Mouse (Mus musculus): ENCODE measurements at regions not wholly inside any gene's neighbourhood (a gene's known extent, or its start where the extent isn't known, plus 50 kb on each side); places are given as distances from the start of the nearest gene placed in this dataset.

- DNase-seq (ENCODE audit: low read depth) = no peak
These were observed 457.7 kb downstream of the Rnf144b start for GRCm38 (mm10) chr13:47580144-47580543.

- no peak for DNase-seq (ENCODE audit: low read depth)
These were observed 462.7 kb downstream of the Rnf144b start for GRCm38 (mm10) chr13:47585158-47585557.

DNA sequence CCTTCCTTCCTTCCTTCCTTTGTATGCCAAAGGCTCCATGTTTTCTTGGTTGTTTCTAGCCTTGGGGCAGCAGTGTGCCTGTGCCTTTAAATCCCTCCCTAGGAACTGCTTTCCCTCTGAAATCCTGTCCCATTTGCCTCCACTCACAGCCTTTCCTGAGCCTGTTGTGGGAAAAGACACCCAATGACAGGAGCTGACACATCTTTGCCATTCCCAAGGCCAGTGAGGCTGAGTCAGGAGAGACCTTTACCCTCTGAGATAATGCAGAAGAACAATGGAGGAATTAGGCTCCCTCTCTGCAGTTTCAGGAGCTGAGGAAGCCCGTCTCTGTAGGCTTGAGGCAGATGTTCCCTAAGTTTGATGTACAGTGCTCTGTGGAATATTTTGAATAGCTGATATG is 480.2 kb downstream of the Rnf144b start:
- no peak for DNase-seq (ENCODE audit: low read depth)

DNA sequence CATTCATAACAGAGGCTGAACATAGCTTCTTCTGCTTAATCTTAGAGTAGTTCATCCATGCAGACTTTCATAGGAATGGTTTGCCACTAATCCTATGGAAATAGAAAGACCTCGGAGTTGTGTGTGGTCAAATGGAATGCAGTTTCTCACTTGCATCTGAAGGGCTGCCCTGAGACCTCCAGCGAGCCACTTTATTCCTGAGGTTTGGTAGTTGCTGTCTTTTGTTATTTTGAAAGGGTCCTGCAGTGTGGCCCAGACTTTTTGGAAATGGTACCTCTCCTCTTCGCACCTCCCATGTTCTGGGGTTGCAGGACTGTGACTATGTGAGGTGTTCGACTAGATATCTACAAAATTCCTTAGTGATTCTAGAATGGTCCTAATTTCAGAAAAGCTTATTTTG is 489.0 kb downstream of the Rnf144b start:
- no peak for DNase-seq (ENCODE audit: low read depth)

GRCm38 (mm10) chr13:47636511-47637103 is 514.2 kb downstream of the Rnf144b start:
- no peak for DNase-seq (ENCODE audit: low read depth)

DNA sequence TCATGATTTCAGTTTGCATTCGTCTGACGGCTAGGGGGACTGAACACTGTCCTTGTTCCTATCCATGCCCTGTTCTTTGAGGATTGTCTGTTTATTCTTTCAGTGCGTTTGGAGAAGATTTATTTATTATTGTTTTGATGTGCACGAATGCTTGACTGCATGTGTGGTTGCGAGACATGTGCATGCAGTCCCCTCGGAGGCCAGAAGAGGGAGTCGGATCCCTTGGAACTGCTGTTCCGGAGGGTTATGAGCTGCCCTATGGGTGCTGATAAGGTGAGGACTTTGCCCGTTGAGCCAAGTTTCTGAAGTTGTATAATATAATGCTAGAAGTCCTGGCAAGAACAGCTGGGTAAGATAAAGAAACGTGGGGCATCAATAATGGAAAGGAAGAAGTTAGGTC is 519.9 kb downstream of the Rnf144b start:
- DNase-seq (ENCODE audit: low read depth) = no peak

DNA sequence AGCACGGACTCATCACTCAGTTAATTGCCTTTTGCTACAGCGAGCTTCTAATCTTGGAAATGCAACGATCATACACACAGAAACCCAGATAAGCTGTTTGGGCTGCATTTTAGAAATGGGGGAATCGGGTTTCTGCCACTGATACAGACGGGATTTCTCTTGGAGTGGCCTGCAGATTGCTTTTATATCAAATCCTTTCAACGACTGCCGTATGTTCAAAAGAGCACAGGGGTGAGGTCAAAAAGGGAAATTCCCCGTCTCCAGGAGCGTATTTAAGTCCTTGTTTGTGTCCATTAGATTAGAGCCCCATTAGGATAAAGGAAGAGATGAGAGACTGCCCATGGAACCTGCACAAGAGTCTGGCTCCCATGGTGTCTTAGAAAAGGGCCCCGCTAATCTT is 522.6 kb downstream of the Rnf144b start:
- no peak for DNase-seq (ENCODE audit: low read depth)

GRCm38 (mm10) chr13:47647693-47648092 is 525.2 kb downstream of the Rnf144b start:
- no peak for DNase-seq (ENCODE audit: low read depth)

- no peak for DNase-seq (ENCODE audit: low read depth)
These were observed 527.6 kb downstream of the Rnf144b start for GRCm38 (mm10) chr13:47650093-47650492.

GRCm38 (mm10) chr13:47666470-47666869 is 544.0 kb downstream of the Rnf144b start:
- DNase-seq (ENCODE audit: low read depth) = no peak

DNA sequence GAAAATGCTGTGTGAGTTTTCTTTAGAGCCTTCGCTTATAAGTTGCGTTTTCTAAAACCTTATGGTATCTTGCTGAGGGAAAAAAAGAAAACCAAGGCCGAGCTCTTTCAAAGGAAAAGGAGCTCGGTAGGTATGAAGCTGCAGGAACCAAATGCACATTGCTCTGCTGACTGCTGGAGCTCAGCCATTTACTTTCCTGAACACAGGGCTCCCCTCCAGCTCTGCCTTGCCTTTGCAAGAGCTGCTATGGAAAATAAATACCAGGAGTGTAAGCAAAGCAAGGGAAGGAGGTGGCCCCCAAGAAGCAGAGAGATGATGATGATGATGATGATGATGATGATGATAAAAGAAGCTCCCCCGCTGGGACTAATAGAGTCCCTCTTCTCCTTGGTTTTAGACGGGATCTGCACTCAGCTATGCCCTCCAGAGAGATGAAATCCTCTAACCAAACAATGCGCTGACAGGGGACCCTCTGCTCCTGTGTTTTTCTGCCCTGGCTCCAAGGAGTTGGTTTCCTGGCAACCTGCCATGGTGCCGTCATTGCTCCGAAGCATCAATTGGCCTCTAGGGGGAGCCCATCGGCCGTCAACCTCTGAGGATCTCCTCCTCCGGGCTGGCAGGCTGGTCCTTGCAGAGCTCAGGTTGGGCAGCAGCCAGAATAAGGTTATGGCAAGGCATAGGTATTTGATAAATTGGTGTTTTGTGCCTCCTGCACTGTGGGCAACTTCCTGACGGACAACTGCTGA is 544.7 kb downstream of the Rnf144b start:
- peak; percentile 3 for DNase-seq (ENCODE audit: low read depth)

DNA sequence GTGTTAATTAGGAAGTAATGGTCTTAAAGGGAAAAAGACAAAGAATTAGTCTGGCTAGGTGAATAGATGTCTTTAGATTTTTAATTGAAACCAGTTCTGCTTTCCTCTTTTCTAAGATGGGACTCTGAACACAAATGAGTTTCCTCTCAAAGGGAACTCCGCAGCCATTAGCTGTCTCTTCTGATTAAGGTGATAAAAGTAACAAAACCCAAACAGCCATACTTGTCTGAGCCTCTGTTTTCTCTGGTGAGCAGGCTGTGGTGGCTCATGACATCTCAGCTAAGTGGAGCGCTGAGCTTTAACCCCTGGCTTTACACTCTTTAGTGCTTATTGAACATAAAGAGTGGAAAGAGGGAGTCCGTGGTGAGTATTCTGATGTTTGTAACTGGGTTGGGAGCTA is 565.7 kb downstream of the Rnf144b start:
- DNase-seq (ENCODE audit: low read depth) = no peak

GRCm38 (mm10) chr13:47693815-47694214 is 567.2 kb upstream of the Id4 start:
- DNase-seq (ENCODE audit: low read depth) = no peak

DNA sequence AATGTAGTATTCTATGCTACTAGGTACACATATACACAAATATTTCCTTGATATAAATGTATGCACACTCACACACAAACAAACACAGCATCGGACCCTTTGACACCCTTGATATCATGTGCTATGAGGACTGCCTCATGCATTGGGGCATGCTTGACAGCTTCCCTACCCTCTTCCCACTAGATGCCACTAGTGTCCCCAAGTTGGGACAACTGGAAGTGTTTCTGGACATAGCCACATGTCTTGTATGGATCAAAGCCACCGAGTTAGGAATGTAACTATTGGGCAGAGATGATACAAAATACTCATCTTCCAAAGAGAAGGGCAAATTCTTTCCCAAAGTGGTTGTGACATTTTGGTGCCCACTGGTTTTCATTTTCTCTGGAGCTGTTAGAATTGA is 565.2 kb upstream of the Id4 start:
- no peak for DNase-seq (ENCODE audit: low read depth)

DNA sequence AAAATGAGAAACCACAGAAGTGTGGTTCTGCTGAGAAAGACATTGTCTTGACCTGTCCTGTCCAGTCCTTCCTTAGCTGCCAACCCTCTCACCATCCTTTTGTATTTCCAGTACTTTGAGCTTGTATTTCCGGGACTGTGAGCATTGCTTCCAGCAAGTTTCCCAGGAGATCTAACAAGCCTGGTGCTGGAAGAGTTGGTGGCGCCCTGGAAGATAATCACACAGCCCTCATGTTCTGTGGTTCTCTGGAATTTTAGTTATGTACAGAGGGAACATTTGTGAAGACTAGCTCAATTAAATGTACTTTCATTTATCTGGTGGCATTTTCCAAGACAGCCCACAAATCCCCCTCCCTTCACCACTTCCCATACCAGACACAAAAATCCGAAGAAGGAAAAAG is 560.5 kb upstream of the Id4 start:
- DNase-seq (ENCODE audit: low read depth) = no peak

- DNase-seq (ENCODE audit: low read depth) = no peak
These were observed 552.9 kb upstream of the Id4 start for GRCm38 (mm10) chr13:47707961-47708609.

- DNase-seq (ENCODE audit: low read depth) = no peak
These were observed 551.7 kb upstream of the Id4 start for GRCm38 (mm10) chr13:47709323-47709722.

DNA sequence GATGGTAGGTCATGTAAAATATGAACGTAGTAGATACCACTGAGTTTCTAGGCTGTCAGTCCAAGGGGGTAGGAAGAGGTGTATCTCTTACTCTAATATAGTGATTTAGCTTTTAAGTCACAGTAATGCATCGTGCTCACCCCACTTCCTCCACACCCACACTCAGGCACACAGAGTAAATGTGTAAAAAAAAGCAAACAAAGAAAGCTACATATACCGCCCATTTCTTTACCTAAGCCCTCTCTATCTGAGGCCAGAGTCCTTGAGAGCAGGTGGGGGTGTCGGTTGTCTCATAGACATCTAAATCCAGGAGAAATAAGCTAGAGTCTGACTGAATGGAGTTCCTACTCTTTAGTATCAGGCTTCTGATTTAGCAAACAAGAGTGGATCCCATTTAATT is 548.5 kb upstream of the Id4 start:
- DNase-seq (ENCODE audit: low read depth) = no peak

DNA sequence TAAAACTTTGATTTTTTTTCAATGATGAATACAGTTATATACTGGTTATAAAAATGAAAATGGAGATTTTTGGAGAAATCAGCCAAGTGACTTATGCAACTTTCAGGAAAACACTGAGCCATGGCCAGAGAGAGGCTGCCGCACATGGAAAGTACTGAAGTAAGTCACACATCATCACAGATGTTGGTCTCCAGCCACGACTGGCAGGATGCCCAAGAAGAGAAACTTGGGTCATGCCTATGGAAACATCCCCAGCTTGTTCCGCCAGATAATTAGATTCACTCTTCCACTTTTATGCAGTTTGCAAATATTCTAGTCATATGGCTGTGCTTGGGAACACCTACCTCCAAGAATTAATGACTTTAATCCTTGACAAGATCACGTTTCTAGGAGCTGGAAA is 544.8 kb upstream of the Id4 start:
- no peak for DNase-seq (ENCODE audit: low read depth)

DNA sequence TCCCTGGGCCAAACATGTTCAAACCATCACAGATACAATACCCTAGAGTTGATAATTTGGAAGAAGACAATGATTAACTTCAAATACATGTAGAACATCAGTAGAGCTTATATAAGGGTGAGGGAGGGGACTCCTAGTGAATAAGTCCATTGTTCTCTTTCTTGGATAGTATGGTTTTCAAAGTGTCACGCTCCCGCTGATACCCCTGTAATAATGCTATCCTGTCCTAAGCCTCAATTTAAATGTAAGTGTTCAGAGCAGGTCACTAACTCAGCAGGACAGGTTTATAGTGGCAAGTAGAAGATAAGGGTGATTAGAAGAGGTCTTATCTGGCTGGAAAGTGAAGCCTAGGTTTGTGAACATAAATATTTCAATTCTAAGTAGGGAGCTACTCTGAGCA is 540.4 kb upstream of the Id4 start:
- no peak for DNase-seq (ENCODE audit: low read depth)

DNA sequence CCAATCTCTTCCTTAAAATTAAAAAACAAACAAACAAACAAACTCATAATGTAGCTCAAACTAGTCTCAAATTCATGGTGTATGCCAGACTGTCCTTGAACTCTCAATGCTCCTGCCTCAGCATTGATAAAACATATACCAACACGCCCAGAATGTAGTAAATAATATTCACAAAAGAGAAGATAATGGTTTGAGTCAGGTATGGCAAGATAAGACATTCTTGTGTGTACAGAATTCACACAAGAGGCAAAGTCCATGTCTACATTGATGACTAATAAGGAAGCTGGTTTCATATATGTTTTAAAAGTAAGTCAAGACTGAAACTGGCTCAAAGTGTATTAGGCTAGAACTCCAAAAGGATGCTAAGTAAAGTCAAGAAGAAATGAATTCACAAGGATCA is 526.6 kb upstream of the Id4 start:
- DNase-seq (ENCODE audit: low read depth) = no peak

GRCm38 (mm10) chr13:47735426-47736063 is 525.5 kb upstream of the Id4 start:
- DNase-seq (ENCODE audit: low read depth) = no peak

DNA sequence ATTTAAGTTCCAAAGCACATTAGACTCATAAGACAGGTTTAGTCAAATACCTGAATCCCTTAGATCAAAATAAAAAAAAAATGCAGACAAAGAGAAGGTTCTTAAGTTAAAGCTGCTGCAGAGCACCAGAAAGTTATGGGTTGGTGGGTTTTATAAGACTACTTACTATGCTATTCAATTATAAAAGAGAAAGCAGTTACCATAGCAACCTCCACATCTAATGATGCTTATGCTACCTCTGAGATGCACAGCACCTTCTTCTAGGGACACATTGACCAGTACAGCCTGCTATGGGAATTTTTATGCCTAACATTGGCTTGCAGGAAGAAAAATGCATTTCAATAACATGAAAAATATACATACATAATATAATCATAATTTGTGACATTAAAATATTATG is 512.1 kb upstream of the Id4 start:
- no peak for DNase-seq (ENCODE audit: low read depth)
